Mouse (Mus musculus) embryo, embryonic 10.5 days (tissue): ENCODE measurements around the gene Serpinb7.

ENCODE experiments used
- DNase-seq: peaks from one replicate; pipeline ENCODE4 v3.0.0-alpha.2; 2015; ENCODE audit warnings: low spot score

Gene Serpinb7

GRCm38 (mm10) chr1:107496789-107497188 lies 97.3 kb downstream of the Serpinb7 start:
- DNase-seq: no peak

- DNase-seq: no peak
Measured at GRCm38 (mm10) chr1:107502025-107502424, 102.6 kb downstream of the Serpinb7 start.
